Mouse (Mus musculus) thymus, postnatal 25 days (tissue): ENCODE measurements around the gene Gsk3b.
"Not testable (repeated sequence)": the region's sequence is repeated elsewhere in the genome, so short reads cannot be mapped to it uniquely, and the experiment has no call there.

Experiments used
- DNase-seq: peaks from one replicate; pipeline ENCODE4 v3.0.0; 2022

Gsk3b gene

GRCm38 (mm10) chr16:38191460-38191859 lies 102.7 kb downstream of the Gsk3b start:
- DNase-seq: no peak

GRCm38 (mm10) chr16:38192640-38193039 lies 103.8 kb downstream of the Gsk3b start:
- no peak for DNase-seq

- DNase-seq: peak; percentile 81
Observed at GRCm38 (mm10) chr16:38197299-38197698, 108.5 kb downstream of the Gsk3b start.

- no peak for DNase-seq
Observed at GRCm38 (mm10) chr16:38205272-38205671, 116.5 kb downstream of the Gsk3b start.

GRCm38 (mm10) chr16:38222491-38222890 lies 133.7 kb downstream of the Gsk3b start:
- not testable (repeated sequence) for DNase-seq

- no peak for DNase-seq
Observed at GRCm38 (mm10) chr16:38236936-38237585, 148.3 kb downstream of the Gsk3b start.

GRCm38 (mm10) chr16:38239729-38240128 lies 150.9 kb downstream of the Gsk3b start:
- peak; percentile 79 for DNase-seq

- DNase-seq: no peak
Observed at GRCm38 (mm10) chr16:38240167-38240566, 151.4 kb downstream of the Gsk3b start.

- DNase-seq: no peak
Observed at GRCm38 (mm10) chr16:38244111-38244510, 155.3 kb downstream of the Gsk3b start.

GRCm38 (mm10) chr16:38245379-38245778 lies 156.6 kb downstream of the Gsk3b start:
- no peak for DNase-seq

GRCm38 (mm10) chr16:38245849-38246585 lies 157.2 kb downstream of the Gsk3b start:
- no peak for DNase-seq

GRCm38 (mm10) chr16:38248331-38248961 lies 159.6 kb downstream of the Gsk3b start:
- no peak for DNase-seq

- DNase-seq: no peak
Observed at GRCm38 (mm10) chr16:38250467-38250866, 161.7 kb downstream of the Gsk3b start.

- DNase-seq: no peak
Observed at GRCm38 (mm10) chr16:38254001-38254400, 165.2 kb downstream of the Gsk3b start.

GRCm38 (mm10) chr16:38255107-38255506 lies 166.3 kb downstream of the Gsk3b start:
- DNase-seq: no peak

- no peak for DNase-seq
Observed at GRCm38 (mm10) chr16:38255927-38256326, 167.1 kb downstream of the Gsk3b start.

GRCm38 (mm10) chr16:38271601-38272000 lies 182.8 kb downstream of the Gsk3b start:
- no peak for DNase-seq

GRCm38 (mm10) chr16:38272483-38272882 lies 183.7 kb downstream of the Gsk3b start:
- no peak for DNase-seq

GRCm38 (mm10) chr16:38274737-38275136 lies 185.9 kb downstream of the Gsk3b start:
- DNase-seq: no peak

- DNase-seq: no peak
Observed at GRCm38 (mm10) chr16:38279794-38280193, 191.0 kb downstream of the Gsk3b start.

GRCm38 (mm10) chr16:38280951-38281350 lies 192.2 kb downstream of the Gsk3b start:
- no peak for DNase-seq

- no peak for DNase-seq
Observed at GRCm38 (mm10) chr16:38282559-38283160, 193.9 kb downstream of the Gsk3b start.

- DNase-seq: no peak
Observed at GRCm38 (mm10) chr16:38283300-38283699, 194.5 kb downstream of the Gsk3b start.

GRCm38 (mm10) chr16:38285801-38286200 lies 197.0 kb downstream of the Gsk3b start:
- no peak for DNase-seq
